Mouse (Mus musculus) forebrain, embryonic 12.5 days (tissue): ENCODE results near the gene Artn. TPM values are rescaled to one million over a fixed set of nuclear protein-coding genes. Genes with fewer than 3 reads are reported as not detected.

Source experiments
- ATAC-seq: fragments of 200-750 bp; cut with Nextera tagmentation; 2 replicates; pipeline ENCODE4 v1.8.0; 2017; ENCODE audit warnings: moderate TSS enrichment; ENCODE audit not compliant: low FRiP score
- H3K27ac ChIP-seq: fragments of 300-500 bp; sonication (generic); 2 replicates; pipeline ENCODE4 v1.5.1; 2016; ENCODE audit warnings: mild to moderate bottlenecking
- H3K27me3 ChIP-seq: fragments of 300-500 bp; sonication (generic); 2 replicates; pipeline ENCODE4 v1.6.1; 2016; ENCODE audit warnings: mild to moderate bottlenecking
- H3K36me3 ChIP-seq: fragments of 300-500 bp; sonication (generic); replicated peaks from 2 replicates; pipeline ENCODE4 v1.6.1; 2016; ENCODE audit warnings: mild to moderate bottlenecking
- H3K4me1 ChIP-seq: fragments of 300-500 bp; sonication (generic); 2 replicates; pipeline ENCODE4 v1.6.1; 2016
- H3K4me2 ChIP-seq: fragments of 300-500 bp; sonication (generic); 2 replicates; pipeline ENCODE4 v1.6.1; 2016; ENCODE audit warnings: mild to moderate bottlenecking, moderate library complexity
- H3K4me3 ChIP-seq: fragments of 300-500 bp; sonication (generic); replicated peaks from 2 replicates; pipeline ENCODE4 v1.5.1; 2016; ENCODE audit warnings: mild to moderate bottlenecking
- H3K9ac ChIP-seq: fragments of 300-500 bp; sonication (generic); 2 replicates; pipeline ENCODE4 v1.6.1; 2016; ENCODE audit warnings: mild to moderate bottlenecking
- H3K9me3 ChIP-seq: fragments of 300-500 bp; sonication (generic); 2 replicates; pipeline ENCODE4 v1.6.1; 2016
- WGBS: fragments of 180-500 bp; shearing (Covaris S2); methylation state at CpG from one replicate; pipeline ENCODE4 v1.1.7; 2016; 5-methylcytosine and 5-hydroxymethylcytosine counted together
- polyA plus RNA-seq: library from polyadenylated mRNA; unstranded; fragments of >200 nt; fragmentation: Nextera tagmentation; extraction: Ambion mirVana; gene quantifications from 2 replicates; pipeline ENCODE4 v1.2.1, GENCODE M21; 2016

The Artn gene
- polyA plus RNA-seq, 1 experiment from 2014 or later, result 0.33 TPM

- Histone ChIP-seq H3K27ac (no peak overlapping the region), H3K4me3 (no peak overlapping the region), H3K27me3 (peaks cover 2% of the 10 kb centered on the region; the same call in 1 of the 2 replicates), H3K9me3 (no peaks in the 10 kb centered on the region), H3K36me3 (no peaks in the 10 kb centered on the region), H3K9ac (no peak overlapping the region), H3K4me1 (peaks cover 22% of the 10 kb centered on the region), H3K4me2 (no peak overlapping the region)
- ATAC-seq, result no peak
- 98% methylated on average over 4 of the region's 4 CpGs for WGBS
These were observed 11.7 kb downstream of the Artn start for GRCm38 (mm10) chr4:117917847-117918246.

DNA sequence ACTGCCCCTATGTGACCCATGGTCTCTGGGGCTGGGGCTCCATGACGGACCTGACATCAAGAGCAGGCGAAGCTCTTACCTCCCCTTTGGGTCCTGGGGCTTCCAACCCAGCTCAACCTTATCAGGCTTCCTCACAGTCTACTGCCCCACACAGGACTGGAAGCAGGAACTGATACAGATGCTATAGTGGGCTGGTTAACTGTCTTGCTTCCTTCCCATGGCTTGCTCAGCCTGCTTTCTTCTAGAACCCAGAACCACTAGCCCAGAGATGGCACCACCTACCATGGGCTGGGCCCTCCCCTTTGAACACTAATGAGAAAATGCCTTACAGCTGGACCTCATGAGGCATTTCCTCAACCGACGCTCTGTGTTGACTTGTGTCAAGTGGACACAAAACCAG, 12.2 kb downstream of the Artn start:
- H3K9ac ChIP-seq, result no peak overlapping the region
- no peaks in the 10 kb centered on the region for H3K36me3 ChIP-seq
- no peak overlapping the region for H3K27ac ChIP-seq
- no peaks in the 10 kb centered on the region for H3K27me3 ChIP-seq
- peaks cover 26% of the 10 kb centered on the region for H3K4me1 ChIP-seq
- ATAC-seq, result no peak
- no peak overlapping the region for H3K4me3 ChIP-seq
- H3K4me2 ChIP-seq, result no peak overlapping the region
- WGBS, result 86% methylated on average over 4 of the region's 4 CpGs
- no peaks in the 10 kb centered on the region for H3K9me3 ChIP-seq

DNA sequence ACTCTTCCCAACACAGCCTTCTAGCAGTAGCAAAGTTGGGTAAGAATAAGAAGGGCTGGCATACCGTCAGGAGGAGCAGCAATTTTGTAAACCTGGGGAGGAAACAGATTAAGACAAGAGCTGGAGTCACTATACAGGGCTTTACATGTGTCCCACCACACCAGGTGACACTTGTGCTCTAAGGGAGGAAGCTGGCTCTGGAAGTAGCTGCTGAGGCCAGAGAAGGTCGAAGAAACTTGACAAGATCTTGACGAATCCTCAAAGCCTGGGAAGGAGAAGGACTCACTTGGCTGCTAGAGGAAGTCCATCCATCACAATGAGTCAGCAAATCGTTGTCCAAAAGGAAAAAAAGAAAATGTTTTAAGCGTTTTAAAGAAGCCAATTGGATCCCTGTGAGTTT, 13.2 kb downstream of the Artn start:
- peaks cover 10% of the 10 kb centered on the region for H3K36me3 ChIP-seq
- H3K9me3 ChIP-seq, result no peaks in the 10 kb centered on the region
- WGBS, result 91% methylated on average over 5 of the region's 5 CpGs
- peaks cover 35% of the 10 kb centered on the region for H3K4me1 ChIP-seq
- H3K9ac ChIP-seq, result no peak overlapping the region
- H3K27me3 ChIP-seq, result no peaks in the 10 kb centered on the region
- H3K4me2 ChIP-seq, result peak overlapping the region; percentile 100; the same call in 1 of the 2 replicates
- no peak overlapping the region for H3K27ac ChIP-seq
- H3K4me3 ChIP-seq, result no peak overlapping the region
- no peak for ATAC-seq

- Histone ChIP-seq H3K4me3 (peak overlapping the region; percentile 78), H3K4me2 (peak overlapping the region; percentile 100), H3K4me1 (peaks cover 40% of the 10 kb centered on the region), H3K36me3 (peaks cover 17% of the 10 kb centered on the region), H3K27ac (no peak overlapping the region), H3K9me3 (no peaks in the 10 kb centered on the region), H3K27me3 (no peaks in the 10 kb centered on the region), H3K9ac (peak overlapping the region; percentile 89)
- no peak for ATAC-seq
- WGBS, result 7% methylated on average over 19 of the region's 19 CpGs
These were observed 14.0 kb downstream of the Artn start for GRCm38 (mm10) chr4:117915489-117916105.

DNA sequence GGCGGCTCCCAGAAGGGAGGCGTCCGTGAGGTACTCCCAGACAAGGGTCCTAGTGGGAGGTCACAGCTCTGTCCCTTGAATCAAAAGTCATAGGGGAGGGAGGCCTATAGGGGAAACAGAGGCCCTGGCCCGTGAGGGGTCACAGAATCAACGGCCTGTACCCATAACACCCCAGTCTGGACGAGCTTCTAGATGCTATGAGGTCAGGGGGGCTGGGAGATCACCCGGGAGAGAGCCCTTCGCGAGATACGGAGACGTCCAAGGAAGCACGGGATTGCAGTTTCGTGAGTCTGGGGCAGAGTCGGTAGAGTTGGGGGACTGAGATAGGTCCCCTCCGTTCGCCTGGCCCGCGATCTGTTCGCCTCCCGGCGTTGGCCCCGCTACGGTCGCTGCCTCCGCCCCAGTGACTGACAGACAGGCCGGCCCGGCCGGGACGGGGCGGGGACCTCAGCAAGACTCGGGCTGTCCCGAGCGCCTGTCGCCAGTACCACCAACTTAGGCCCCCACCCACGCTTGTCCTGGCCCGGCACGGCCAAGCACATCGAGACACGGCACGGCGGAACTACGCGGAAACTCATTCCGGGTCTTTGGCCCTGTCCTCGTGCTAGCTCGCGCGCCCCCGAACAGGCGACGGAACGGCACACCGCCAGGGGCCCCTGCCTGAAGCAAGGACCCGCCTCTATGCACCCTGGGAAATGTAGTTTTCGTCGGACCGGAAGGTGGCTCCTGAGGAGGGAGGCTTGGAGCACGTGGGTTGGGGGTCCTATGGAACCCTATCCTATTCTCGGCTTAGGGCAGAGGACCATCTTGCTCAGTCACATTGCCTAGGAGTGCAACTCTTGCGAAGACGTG, 14.7 kb downstream of the Artn start, which contains the start of gene Ipo13:
Ipo13 (minus strand) TSS at position 409 of the 852 bp plus-strand sequence.
- under 1% methylated on average over 61 of the region's 61 CpGs for WGBS
- ATAC-seq, result peak; percentile 97

GRCm38 (mm10) chr4:117914031-117914430, 15.5 kb downstream of the Artn start:
- Histone ChIP-seq H3K36me3 (peaks cover 27% of the 10 kb centered on the region), H3K4me2 (peak overlapping the region; percentile 100), H3K27ac (no peak overlapping the region), H3K4me3 (peak overlapping the region; percentile 78), H3K9ac (peak overlapping the region; percentile 89), H3K27me3 (no peaks in the 10 kb centered on the region), H3K4me1 (peaks cover 55% of the 10 kb centered on the region), H3K9me3 (no peaks in the 10 kb centered on the region)
- ATAC-seq, result no peak
- 19% methylated on average over 8 of the region's 8 CpGs for WGBS

More for the DNA sequence above, 14.7 kb downstream of the Artn start, which contains the start of gene Ipo13:
- peak within 1 kb of the TSS; percentile 89 for H3K9ac ChIP-seq
- H3K36me3 ChIP-seq, result peaks cover 24% of the 10 kb centered on the region
- H3K27me3 ChIP-seq, result no peaks in the 10 kb centered on the region
- peak within 1 kb of the TSS; percentile 100 for H3K4me2 ChIP-seq
- H3K27ac ChIP-seq, result peak within 1 kb of the TSS; percentile 79
- H3K4me3 ChIP-seq, result peak within 1 kb of the TSS; percentile 78
- peaks cover 47% of the 10 kb centered on the region for H3K4me1 ChIP-seq
- H3K9me3 ChIP-seq, result no peaks in the 10 kb centered on the region

GRCm38 (mm10) chr4:117913421-117913820, 16.1 kb downstream of the Artn start:
- peak overlapping the region; percentile 100 for H3K4me2 ChIP-seq
- peak overlapping the region; percentile 78 for H3K4me3 ChIP-seq
- 65% methylated on average over 3 of the region's 3 CpGs for WGBS
- H3K27ac ChIP-seq, result no peak overlapping the region
- no peaks in the 10 kb centered on the region for H3K27me3 ChIP-seq
- no peaks in the 10 kb centered on the region for H3K9me3 ChIP-seq
- peaks cover 27% of the 10 kb centered on the region for H3K36me3 ChIP-seq
- no peak for ATAC-seq
- H3K4me1 ChIP-seq, result peaks cover 61% of the 10 kb centered on the region
- peak overlapping the region; percentile 89 for H3K9ac ChIP-seq

DNA sequence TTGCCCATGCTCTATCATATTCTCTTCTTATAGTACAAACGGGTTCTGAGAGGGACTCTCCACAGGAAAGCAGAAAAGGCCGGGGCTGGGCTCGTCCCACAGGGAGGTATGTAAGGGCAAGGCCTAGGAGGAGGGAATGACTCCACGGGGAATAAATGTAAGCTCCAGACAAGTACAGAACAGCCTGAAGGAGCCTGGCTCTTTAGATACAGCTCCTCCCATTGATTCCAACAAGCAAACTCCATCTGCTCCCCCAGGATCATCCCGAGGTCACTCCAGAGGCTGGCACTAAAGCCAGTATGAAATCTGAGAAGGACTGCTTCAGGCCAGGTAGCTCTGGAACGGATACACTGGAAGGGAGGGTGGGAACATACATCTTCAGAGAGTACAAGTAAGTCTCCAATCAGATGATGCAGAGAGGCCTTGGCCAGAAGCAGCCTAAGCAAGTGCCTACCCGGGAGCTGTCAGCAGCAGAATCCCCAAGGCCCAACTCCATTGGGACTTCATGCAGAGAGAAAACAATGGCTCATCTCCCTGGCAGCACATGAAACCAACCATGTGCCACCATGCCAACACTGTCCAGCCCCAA, 16.8 kb downstream of the Artn start:
- Histone ChIP-seq H3K4me2 (peak overlapping the region; percentile 100), H3K36me3 (peaks cover 28% of the 10 kb centered on the region), H3K9ac (peak overlapping the region; percentile 89; the same call in 1 of the 2 replicates), H3K9me3 (no peaks in the 10 kb centered on the region), H3K4me1 (peaks cover 67% of the 10 kb centered on the region), H3K27ac (no peak overlapping the region), H3K27me3 (no peaks in the 10 kb centered on the region), H3K4me3 (peak overlapping the region; percentile 78; the same call in 1 of the 2 replicates)
- ATAC-seq, result no peak
- 80% methylated on average over 7 of the region's 7 CpGs for WGBS

- 96% methylated on average over 13 of the region's 13 CpGs for WGBS
- Histone ChIP-seq H3K9ac (no peak overlapping the region), H3K36me3 (peaks cover 29% of the 10 kb centered on the region), H3K4me2 (no peak overlapping the region), H3K27ac (0 out of 2 replicates have a peak overlapping the region, but pooled peaks have one; percentile 5), H3K9me3 (no peaks in the 10 kb centered on the region), H3K27me3 (no peaks in the 10 kb centered on the region), H3K4me1 (peaks cover 69% of the 10 kb centered on the region), H3K4me3 (no peak overlapping the region)
- no peak for ATAC-seq
These were observed 17.4 kb downstream of the Artn start for GRCm38 (mm10) chr4:117912131-117912561.

- Histone ChIP-seq H3K9ac (peak overlapping the region; percentile 14; the same call in 1 of the 2 replicates), H3K36me3 (peaks cover 56% of the 10 kb centered on the region), H3K27me3 (no peaks in the 10 kb centered on the region), H3K4me1 (peaks cover 58% of the 10 kb centered on the region), H3K9me3 (no peaks in the 10 kb centered on the region), H3K4me3 (peak overlapping the region; percentile 6; the same call in 1 of the 2 replicates), H3K27ac (peak overlapping the region; percentile 87), H3K4me2 (peak overlapping the region; percentile 45)
- peak; percentile 90 for ATAC-seq
- WGBS, result 63% methylated on average over 8 of the region's 8 CpGs
These were observed 20.6 kb downstream of the Artn start for GRCm38 (mm10) chr4:117908834-117909453.

DNA sequence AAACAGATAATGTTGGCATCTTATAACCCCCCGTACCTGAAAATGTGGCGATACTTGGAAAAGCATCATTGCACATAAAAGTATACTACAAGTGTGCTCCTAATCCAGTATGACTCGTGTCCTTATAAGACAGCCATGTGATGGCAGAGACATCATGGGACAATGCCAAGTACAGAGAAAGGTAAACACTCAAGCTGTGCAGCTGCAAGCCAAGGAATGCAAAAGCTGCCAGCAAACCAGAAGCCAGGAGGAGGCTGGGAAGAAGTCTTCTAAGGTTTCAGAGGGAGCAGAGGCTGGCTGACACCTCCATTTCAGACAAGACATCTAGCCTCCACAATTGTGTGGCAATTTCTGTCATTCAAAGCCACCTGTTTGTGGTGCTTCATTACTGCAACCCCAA, 23.4 kb downstream of the Artn start:
- Histone ChIP-seq H3K4me3 (no peak overlapping the region), H3K9ac (no peak overlapping the region)

GRCm38 (mm10) chr4:117904761-117905160, 24.8 kb downstream of the Artn start:
- Histone ChIP-seq H3K4me1 (peaks cover 21% of the 10 kb centered on the region), H3K27ac (no peak overlapping the region), H3K36me3 (peaks cover 74% of the 10 kb centered on the region), H3K9ac (no peak overlapping the region), H3K27me3 (no peaks in the 10 kb centered on the region), H3K9me3 (no peaks in the 10 kb centered on the region), H3K4me2 (no peak overlapping the region), H3K4me3 (no peak overlapping the region)
- ATAC-seq, result no peak
- WGBS, result 91% methylated on average over 8 of the region's 8 CpGs

More for the DNA sequence above, 23.4 kb downstream of the Artn start:
- no peaks in the 10 kb centered on the region for H3K9me3 ChIP-seq
- H3K27ac ChIP-seq, result no peak overlapping the region
- no peak overlapping the region for H3K4me2 ChIP-seq
- H3K4me1 ChIP-seq, result peaks cover 32% of the 10 kb centered on the region
- WGBS, result 95% methylated on average over 3 of the region's 3 CpGs
- no peak for ATAC-seq
- H3K36me3 ChIP-seq, result peaks cover 72% of the 10 kb centered on the region
- no peaks in the 10 kb centered on the region for H3K27me3 ChIP-seq
